Mouse (Mus musculus) heart, adult 11 months (tissue): Measurements from ENCODE around the gene Daxx.

ENCODE experiments used
- DNase-seq: peaks from one replicate; pipeline ENCODE4 v3.0.0; 2022

Daxx gene

DNA sequence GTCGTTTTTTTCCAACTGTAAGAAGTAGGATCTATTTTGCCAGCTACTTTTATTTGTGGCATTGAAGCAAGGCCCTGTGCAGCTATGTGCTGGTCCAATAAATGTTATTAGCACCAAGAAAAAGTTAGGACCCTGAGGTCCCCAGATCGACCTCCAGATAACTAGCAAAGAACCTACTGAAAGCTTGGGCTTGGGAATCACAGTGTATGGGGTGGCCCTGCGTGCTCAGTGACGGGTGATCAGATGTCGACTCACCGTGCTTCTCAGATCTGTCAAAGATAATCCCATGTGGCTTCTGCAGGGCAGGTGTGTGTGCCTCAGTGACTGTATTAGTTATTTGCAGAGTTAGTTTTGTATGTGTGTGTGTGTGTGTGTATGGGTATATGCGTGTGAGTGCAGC is 12.1 kb downstream of the Daxx start:
- DNase-seq = peak; percentile 90

DNA sequence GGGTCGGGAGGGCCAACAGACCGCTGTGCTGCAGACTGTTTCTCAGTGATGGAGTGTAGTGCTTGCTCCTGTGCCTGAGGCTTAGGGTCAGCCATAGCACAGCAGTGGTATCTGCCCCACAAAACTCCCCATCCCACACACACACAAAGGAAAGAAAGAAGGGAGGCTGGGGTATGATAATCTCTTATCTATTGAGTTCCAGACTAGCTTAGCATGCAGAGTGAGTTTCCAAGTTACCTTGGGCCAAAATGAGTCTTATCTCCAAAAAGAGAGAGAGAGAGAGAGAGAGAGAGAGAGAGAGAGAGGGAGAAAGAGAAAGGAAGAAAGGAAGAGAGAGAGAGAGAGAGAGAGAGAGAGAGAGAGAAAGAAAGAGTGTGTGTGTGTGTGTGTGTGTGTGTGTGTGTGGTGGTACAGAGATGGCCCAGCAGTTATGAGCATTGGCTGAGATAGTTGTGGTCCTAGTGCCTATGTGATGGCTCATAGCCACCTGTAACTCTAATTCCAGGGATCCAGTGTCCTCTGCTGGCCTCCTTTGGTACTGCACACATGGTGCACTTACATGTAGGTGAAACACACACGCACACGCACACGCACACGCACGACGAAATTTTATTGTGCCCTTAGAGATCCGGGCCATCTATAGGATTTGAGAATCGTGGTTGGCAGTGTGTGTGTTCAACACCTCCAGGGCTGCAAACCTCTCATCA is 15.5 kb downstream of the Daxx start:
- no peak for DNase-seq

GRCm38 (mm10) chr17:33925406-33926116 is 16.3 kb downstream of the Daxx start:
- DNase-seq = peak; percentile 92

DNA sequence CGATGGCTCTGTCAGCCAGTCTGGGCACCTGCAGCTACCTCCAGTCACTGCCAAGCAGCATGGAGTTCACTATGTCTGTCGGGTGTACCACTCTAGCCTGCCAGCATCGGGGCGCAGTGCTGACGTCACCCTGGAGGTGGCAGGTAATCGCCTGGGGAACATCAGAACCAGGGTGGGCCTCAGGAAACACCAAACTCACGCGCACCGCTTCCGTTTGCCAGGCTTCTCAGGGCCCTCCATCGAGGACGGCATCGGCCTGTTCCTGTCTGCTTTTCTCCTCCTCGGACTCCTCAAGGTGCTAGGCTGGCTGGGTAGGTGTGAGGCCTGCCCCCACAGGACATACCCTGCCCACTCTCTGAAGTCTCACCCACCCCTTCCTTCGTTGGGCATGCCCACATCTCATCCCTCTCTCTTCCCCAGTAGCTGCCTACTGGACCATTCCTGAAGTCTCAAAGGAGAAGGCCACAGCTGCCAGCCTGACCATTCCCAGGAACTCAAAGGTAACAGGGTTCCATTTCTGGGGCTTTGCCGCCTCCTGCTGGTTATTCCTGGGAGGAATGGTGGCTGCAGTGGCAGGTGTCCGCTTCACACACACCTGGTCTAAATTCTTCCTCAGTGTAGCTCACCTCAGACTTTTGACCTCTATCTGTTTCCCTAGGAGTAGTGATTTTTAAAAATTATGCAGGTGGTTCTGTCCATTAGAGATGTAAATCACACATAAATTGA is 17.2 kb downstream of the Daxx start:
- DNase-seq = peak; percentile 91

DNA sequence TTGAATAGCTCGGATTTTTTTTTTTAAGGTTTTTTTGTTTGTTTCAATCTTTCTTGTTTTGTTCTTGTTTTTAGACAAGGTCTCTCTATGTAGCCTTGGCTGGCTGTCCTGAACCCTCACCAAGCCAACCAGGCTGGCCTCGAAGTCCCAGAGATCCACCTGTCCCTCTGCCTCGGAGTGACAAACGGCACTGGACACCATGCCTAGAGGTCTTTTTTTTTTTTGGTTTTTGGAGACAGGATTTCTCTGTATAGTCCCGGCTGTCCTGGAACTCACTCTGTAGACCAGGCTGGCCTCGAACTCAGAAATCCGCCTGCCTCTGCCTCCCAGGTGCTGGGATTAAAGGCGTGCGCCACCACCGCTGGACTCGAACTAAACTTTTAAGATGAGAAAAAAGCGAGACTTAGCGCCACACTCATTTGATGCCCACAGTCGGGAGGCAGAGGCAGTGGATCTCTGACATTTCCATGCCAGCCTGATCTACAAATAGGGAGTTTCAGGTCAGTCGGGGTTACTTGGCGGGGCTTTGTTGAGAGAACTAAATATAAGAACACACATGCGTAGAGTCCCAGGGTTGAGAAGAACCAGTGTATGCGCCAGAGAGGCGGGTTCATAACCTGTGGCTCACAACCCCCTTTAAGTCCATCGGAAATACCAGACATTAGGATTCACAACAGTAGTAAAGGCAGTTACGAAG is 19.2 kb downstream of the Daxx start:
- peak; percentile 92 for DNase-seq

- DNase-seq = peak; percentile 99
Observed at GRCm38 (mm10) chr17:33929371-33930279, 20.4 kb downstream of the Daxx start, which contains the start of gene Rgl2. TSS of gene Rgl2 (plus strand) at chr17:33929543.

DNA sequence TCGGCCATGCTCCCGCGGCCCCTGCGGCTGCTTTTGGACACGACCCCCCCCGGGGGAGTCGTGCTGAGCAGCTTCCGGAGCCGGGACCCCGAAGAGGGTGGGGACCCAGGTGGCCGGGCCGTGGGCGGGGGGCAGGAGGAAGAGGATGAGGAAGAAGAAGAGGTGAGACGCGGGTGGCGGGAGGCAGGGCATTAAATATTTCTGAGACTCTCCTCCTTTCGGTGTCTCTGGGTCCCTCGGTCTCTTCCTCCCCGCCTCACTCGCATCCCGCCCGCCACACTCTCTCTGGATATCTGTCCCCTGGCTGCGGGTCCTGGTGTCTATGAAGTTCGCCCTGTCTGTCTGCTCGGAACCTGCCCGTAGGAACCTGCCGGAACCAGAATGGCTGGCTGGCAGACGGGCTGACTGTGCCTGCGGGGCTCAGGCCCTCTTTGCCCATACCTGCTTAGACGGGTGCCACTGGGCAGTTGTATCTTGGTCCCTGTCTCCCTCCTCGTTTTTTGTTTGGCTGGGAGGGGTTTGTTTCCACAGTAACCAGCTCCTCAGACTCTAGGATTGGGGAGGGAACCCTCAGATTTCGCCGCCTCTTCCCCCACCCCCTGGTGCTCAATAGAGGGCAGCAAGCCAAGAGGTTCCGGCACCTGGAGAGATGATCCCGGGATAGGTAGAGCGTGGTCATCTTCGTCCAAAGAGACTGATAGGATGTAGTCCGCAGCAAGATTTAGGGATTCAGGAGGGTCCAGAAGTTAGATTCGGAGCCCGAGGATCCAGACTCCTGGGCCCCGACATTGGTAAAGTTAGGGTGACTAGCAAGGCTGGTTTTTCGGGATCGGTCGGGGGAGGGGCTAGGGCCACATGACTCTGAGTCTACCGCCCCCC is 21.3 kb downstream of the Daxx start:
- peak; percentile 98 for DNase-seq

DNA sequence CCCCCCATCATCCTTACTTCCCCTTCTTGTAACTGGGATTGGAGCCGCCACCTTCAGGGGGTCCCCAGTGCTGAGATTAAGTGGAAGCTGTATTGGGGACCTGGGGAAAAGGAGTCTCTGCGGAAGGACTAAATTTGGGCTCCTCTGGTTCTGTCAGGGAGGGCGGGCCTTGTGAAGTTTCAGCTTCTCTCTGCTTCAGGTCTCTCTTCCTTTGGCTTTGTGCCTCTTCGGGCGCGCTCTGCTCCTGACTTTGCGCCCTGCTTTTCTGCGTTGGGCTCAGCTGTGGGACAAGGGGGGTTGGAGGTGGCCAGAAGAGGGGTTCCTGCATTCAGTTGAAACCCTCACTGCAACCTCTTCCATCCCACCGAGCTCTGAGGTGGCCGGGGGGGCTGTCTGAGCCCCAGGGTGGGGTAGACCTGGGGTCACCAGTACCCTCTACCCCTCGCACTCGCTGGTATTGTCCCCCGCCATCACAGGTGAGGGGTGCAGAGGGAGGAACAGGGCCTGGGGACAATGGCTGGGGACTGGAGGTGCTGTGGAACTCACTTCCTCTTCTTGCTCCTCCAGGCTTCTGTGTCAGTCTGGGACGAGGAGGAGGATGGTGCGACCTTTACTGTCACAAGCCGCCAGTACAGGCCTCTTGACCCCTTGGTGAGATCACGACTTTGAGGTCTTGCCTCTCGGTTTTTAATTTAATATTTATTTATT is 22.1 kb downstream of the Daxx start:
- DNase-seq = peak; percentile 96

DNA sequence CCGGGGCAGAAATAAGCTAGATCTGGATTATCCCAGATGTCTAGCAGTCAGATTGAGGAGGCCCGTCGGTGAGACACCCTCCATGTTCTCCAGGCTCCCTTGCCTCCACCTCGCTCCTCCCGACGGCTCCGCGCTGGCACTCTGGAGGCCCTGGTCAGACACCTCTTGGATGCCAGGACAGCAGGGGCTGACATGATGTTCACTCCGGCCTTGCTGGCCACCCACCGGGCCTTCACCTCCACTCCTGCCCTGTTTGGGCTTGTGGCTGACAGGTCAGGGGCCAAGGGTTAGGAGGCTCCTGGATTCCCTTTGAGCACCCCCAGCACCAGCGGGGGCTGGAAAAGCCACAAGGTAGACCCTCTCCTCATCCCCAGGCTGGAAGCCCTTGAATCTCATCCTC is 22.7 kb downstream of the Daxx start:
- peak; percentile 93 for DNase-seq

DNA sequence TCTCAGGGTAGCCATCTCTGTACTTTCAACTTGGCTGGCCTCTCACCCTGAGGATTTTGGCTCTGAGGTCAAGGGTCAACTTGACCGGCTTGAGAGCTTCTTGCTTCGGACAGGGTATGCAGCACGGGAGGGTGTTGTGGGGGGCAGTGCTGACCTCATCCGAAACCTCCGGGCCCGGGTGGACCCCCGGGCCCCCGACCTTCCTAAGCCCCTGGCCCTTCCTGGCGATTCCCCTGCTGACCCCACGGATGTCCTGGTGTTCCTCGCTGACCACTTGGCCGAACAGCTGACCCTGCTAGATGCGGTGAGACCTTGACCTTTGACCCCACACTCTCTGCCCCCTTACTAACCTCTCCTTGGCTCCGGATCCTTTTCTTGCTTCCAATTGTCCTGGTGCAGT is 23.2 kb downstream of the Daxx start:
- DNase-seq = peak; percentile 93

DNA sequence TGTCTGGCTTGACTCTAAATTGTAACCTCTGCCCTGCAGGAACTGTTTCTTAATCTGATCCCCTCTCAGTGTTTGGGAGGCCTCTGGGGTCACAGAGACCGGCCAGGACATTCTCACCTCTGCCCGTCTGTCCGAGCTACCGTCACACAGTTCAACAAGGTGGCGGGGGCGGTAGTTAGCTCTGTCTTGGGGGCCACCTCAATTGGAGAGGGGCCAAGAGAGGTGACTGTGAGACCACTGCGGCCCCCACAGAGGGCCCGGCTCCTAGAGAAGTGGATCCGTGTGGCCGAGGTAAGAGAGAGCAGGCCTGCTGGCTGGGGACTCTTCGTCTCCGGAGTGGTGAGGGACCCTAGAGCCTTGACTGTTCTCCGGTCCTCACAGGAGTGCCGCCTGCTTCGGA is 23.8 kb downstream of the Daxx start:
- DNase-seq = peak; percentile 91

- DNase-seq = peak; percentile 91
Observed at GRCm38 (mm10) chr17:33935422-33936055, 26.3 kb downstream of the Daxx start.

DNA sequence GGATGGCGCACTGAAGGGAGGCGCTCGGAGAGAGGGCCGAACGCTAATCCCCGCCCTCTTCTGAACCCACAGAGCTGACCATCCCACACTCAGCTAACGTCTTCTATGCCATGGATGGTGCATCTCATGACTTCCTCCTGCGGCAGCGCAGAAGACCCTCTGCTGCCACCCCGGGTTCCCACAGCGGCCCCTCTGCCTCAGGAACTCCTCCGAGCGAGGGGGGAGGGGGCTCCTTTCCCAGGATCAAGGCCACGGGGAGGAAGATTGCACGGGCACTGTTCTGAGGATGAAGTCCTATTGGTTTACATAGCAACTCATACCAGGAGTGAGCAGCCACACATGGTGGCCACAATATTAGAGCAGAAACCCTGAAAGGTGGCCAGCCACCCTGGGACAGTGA is 27.8 kb downstream of the Daxx start:
- peak; percentile 90 for DNase-seq

DNA sequence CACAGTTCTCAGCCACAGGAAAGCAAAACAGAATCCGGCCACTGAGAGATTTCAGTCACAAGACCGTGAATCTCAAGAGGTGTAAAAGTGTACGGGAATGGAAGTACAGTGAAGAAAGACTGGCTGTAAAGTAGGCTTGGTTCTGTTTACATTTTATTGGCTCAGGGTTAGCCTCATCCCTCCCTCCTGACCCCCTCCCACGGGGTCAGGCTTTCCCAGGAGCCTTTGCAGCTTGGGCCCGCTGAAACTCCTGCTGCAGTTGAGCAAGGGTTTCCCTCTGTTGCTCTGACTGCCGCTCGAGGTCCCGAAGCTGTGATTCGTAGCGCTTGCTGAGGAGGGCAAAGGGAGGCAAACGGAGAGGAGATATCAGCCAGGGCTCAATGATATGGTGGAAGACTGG is 29.6 kb downstream of the Daxx start:
- DNase-seq = no peak

GRCm38 (mm10) chr17:33940206-33940805 is 31.1 kb downstream of the Daxx start, which contains the start of the genes Pfdn6 and Wdr46:
TSS of gene Pfdn6 (minus strand) at chr17:33940343.
TSS of gene Wdr46 (plus strand) at chr17:33940660.
- peak; percentile 98 for DNase-seq

DNA sequence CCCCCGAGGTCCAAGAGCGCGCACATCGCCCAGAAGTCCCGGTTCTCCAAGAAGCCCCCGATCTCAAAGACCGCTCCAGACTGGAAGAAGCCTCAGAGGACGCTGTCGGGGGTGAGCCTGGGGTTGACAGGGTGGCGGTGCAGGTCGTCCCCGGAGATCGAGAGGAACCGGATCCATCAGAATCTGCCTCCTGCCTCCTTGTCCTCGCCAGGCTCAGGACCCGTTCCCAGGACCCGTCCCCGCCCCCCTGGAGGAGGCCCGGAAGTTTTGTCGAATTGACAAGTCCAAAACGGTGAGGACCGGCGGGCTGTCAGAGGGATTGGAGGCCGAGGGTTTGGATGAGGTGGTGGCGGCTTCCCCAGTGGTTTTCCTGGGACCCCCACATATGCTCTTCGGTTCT is 31.8 kb downstream of the Daxx start:
- no peak for DNase-seq

DNA sequence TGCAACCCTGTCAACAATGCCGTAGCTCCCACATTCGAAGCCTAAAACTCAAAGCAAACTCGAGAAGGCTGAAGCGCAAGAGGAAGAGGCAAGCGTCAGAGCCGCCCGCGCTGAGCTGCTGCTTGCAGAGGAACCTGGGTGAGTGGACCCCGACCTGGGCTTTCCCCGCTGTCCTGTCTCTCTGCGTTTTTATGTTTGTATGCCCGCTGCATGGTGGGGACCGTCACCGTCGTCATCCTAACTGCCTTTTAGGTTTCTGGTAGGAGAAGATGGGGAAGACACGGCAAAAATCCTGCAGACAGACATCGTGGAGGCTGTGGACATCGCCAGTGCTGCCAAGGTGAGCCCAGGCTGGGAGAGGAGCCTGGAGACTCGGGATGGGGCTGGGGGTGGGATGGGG is 32.2 kb downstream of the Daxx start:
- DNase-seq = peak; percentile 91

GRCm38 (mm10) chr17:33943454-33943853 is 34.2 kb downstream of the Daxx start:
- DNase-seq = peak; percentile 91

DNA sequence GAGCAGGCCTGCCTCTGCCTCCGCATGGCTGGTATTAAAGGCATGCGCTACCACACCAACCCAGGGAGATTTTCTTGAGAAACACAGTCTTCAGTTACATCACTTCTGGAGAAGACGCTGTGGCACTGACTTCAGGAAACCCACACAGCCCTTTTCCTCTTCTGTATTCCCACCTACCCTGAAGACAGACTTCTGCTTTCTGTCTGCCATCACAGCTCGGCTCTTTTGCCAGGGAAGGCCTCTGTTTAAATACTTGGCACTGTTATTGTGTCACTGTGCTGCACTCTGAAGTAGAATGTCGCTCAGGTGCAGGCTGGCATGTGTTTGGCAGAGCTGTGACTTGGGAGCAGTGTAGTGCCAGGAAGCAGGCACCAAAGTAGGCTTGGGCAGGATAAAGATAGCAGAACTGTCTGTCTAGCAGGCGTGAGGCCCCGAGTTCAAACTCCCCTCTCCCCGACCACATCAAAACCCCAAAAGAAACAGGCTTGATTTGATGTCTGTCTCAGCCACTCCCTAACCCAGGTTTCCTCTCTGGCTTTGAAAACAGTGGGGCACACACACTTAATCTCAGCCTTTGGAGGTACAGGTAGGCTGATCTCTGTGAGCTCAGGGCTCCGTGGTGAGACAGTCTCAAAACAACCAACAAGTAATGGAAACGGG is 38.3 kb downstream of the Daxx start:
- peak; percentile 93 for DNase-seq
